In the genomic region with DNA sequence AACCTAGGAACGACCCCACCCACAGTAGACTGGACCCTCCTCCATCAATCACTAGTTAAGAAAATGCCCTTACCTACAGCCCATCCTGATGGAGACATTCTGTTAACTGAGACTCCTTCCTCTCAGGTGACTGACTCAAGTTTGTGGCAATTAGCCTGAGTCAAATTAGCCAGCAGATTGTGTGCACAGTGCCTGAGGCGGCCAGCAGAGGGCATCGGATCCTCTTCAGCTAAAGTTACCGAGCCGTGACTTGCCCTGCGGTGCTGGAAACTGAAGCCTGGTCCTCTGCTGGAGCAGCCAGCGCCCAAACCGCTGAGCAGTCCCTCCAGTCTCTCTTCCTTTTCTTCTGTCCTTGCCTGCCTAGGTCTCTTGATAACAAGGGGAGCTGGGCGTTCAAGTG, we compare ENCODE assay signal across 28 mouse cellular contexts. TPM values are rescaled to one million over a fixed set of nuclear protein-coding genes. Genes with fewer than 3 reads are reported as not detected.
DNase-seq lines count a peak whose midpoint lies in the region; TF ChIP-seq lines count a peak whose summit lies in the region.
"Had no signal": no experiment of that assay in that cellular context is flagged by ENCODE, and none has a peak within 500 bp of the region (broad histone marks: within the 10 kb centered on the region; RNA-seq: fewer than 3 reads in every experiment).

No protein-coding gene starts in this region.

- 89% methylated on average over 9 of the region's 9 CpGs for WGBS in bone marrow, adult 2 months

- intact Hi-C loops in gastrocnemius, adult 2 months (cut with DNase I), result no loop called here
- intact Hi-C loops in left cerebral cortex, adult 2 months (cut with DNase I), result no loop called here
- intact Hi-C loops in left cerebral cortex, postnatal 10 days (cut with DNase I), result no loop called here

- no peak overlapping the region for H3K27ac ChIP-seq in gastrocnemius, adult 2 months
- no peak overlapping the region for H3K27ac ChIP-seq in left cerebral cortex, adult 2 months
- no peak overlapping the region for H3K27ac ChIP-seq in bone marrow, adult 2 months (ENCODE audit: control insufficient read depth, insufficient read depth, low read depth, low read length, poor library complexity)
- H3K27ac ChIP-seq: embryonic facial prominence, embryonic 15.5 days; forebrain, embryonic 15.5 days; hindbrain, embryonic 12.5 days; midbrain, embryonic 12.5 days had no signal

- H3K27me3 ChIP-seq in E14TG2a.4 (ENCODE audit: insufficient read depth, low read length), result peaks cover 4% of the 10 kb centered on the region; the same call in 1 of the 2 replicates
- H3K27me3 ChIP-seq: embryonic facial prominence, embryonic 15.5 days; forebrain, embryonic 15.5 days; hindbrain, embryonic 12.5 days; midbrain, embryonic 12.5 days; Patski had no signal

- H3K36me3 ChIP-seq in E14TG2a.4 (ENCODE audit: insufficient read depth, low read length), result no peaks in the 10 kb centered on the region
- H3K36me3 ChIP-seq: embryonic facial prominence, embryonic 15.5 days; forebrain, embryonic 15.5 days; hindbrain, embryonic 12.5 days; midbrain, embryonic 12.5 days had no signal

- H3K9me3 ChIP-seq in E14TG2a.4 (ENCODE audit: low read length), result peaks cover 8% of the 10 kb centered on the region
- H3K9me3 ChIP-seq: embryonic facial prominence, embryonic 15.5 days; forebrain, embryonic 15.5 days; hindbrain, embryonic 12.5 days; midbrain, embryonic 12.5 days had no signal

- H3K4me3 ChIP-seq in gastrocnemius, adult 2 months, result no peak overlapping the region
- H3K4me3 ChIP-seq in left cerebral cortex, adult 2 months, result no peak overlapping the region
- no peak overlapping the region for H3K4me3 ChIP-seq in E14TG2a.4 (replicated peaks; ENCODE audit: low read length)
- no peak overlapping the region for H3K4me3 ChIP-seq in bone marrow, adult 2 months (replicated peaks; ENCODE audit: control insufficient read depth, low read depth, low read length)
- H3K4me3 ChIP-seq: embryonic facial prominence, embryonic 15.5 days; forebrain, embryonic 15.5 days; hindbrain, embryonic 12.5 days; midbrain, embryonic 12.5 days had no signal

- peak; percentile 40 for TF ChIP-seq CTCF in gastrocnemius, adult 2 months (IDR thresholded peaks at IDR 0.05)
- peak; percentile 21; the same call in 1 of the 2 replicates for TF ChIP-seq CTCF in left cerebral cortex, adult 2 months (IDR thresholded peaks at IDR 0.05)
- peak; percentile 57 for TF ChIP-seq CTCF in E14TG2a.4 (conservative IDR thresholded peaks at IDR 0.05; ENCODE audit: low read length)
- peak; percentile 30; the same call in 1 of the 2 replicates for TF ChIP-seq CTCF in bone marrow, adult 2 months (IDR thresholded peaks at IDR 0.05; ENCODE audit: control insufficient read depth, insufficient read depth, low read length)

- H3K4me1 ChIP-seq in E14TG2a.4 (replicated peaks; ENCODE audit: low read depth, low read length), result peaks cover 7% of the 10 kb centered on the region
- no peaks in the 10 kb centered on the region for H3K4me1 ChIP-seq in bone marrow, adult 2 months (ENCODE audit: control insufficient read depth, insufficient read depth, low read length)
- H3K4me1 ChIP-seq: forebrain, embryonic 15.5 days; hindbrain, embryonic 12.5 days; midbrain, embryonic 12.5 days had no signal

- no peak for TF ChIP-seq POLR2A in bone marrow, adult 2 months (IDR thresholded peaks at IDR 0.05; ENCODE audit: borderline replicate concordance, control insufficient read depth, low read depth, low read length)

- DNase-seq in gastrocnemius, adult 2 months, result no peak
- no peak for DNase-seq in gastrocnemius, postnatal 4 days (ENCODE audit: low spot score in 2 of 2)
- no peak for DNase-seq in left cerebral cortex, adult 2 months (ENCODE audit: extremely low spot score in 1 of 2, low spot score in 2 of 2)
- DNase-seq in left cerebral cortex, postnatal 10 days (ENCODE audit: extremely low spot score in 1 of 2, low spot score in 2 of 2), result no peak
- DNase-seq in spleen, postnatal 10 days (ENCODE audit: low spot score in 2 of 2), result no peak
- DNase-seq: adrenal gland, postnatal 25 days; cerebellum, adult 9-10 months; gastrocnemius, postnatal 10 days; heart, adult 11 months; kidney, adult 8-10 months; kidney, postnatal 25 days; liver, postnatal 0 days; lung, postnatal 10 days; retina, postnatal 1 day; right cerebral cortex, postnatal 25 days; spleen, adult 18-20 months; thymus, adult 18-20 months; thymus, postnatal 36 days had no signal

RNA-seq across cellular contexts. Expression of a gene that starts 24.8 kb away (rescaled TPM):
- total RNA-seq in gastrocnemius, adult 2 months (2021), result 10 to 100 TPM in 1 of 2 experiments, 1 to 10 TPM in 1; 9.5 to 19.6 TPM
- 1 to 10 TPM; 1.3 to 3.0 TPM for total RNA-seq in gastrocnemius, postnatal 4 days (2021)
- 1 to 10 TPM; 2.3 to 3.4 TPM for total RNA-seq in left cerebral cortex, adult 2 months (2021)
- 1 to 10 TPM; 2.0 to 2.5 TPM for total RNA-seq in left cerebral cortex, postnatal 10 days (2021)
- polyA plus RNA-seq in bone marrow, adult 2 months (2011; ENCODE audit: insufficient read depth, insufficient read length, low replicate concordance, missing spikeins), result 4.9 and 17.2 TPM in 2 replicates
- polyA plus RNA-seq: activated CD4-positive, CD25-positive, alpha-beta regulatory T cell, adult 4 months had no signal

RNA-seq across cellular contexts. Expression of a gene that starts 56.8 kb away (rescaled TPM):
- total RNA-seq in gastrocnemius, adult 2 months (2021), result 10 to 100 TPM in 1 of 2 experiments, 1 to 10 TPM in 1; 6.1 to 15.0 TPM
- 10 to 100 TPM; 12.8 to 22.8 TPM for total RNA-seq in gastrocnemius, postnatal 4 days (2021)
- 1 to 10 TPM; 2.4 to 2.6 TPM for total RNA-seq in left cerebral cortex, adult 2 months (2021)
- total RNA-seq in left cerebral cortex, postnatal 10 days (2021), result 1 to 10 TPM; 4.4 to 9.0 TPM
- 3.5 and 10.6 TPM in 2 replicates for polyA plus RNA-seq in bone marrow, adult 2 months (2011; ENCODE audit: insufficient read depth, insufficient read length, low replicate concordance, missing spikeins)
- polyA plus RNA-seq: forebrain, embryonic 15.5 days; heart, embryonic 14.5 days; hindbrain, embryonic 12.5 days; liver, postnatal 0 days; midbrain, embryonic 12.5 days; neural tube, embryonic 11.5 days had no signal

RNA-seq across cellular contexts. Expression of a gene that starts 57.3 kb away (rescaled TPM):
- total RNA-seq in gastrocnemius, adult 2 months (2021), result 10 to 100 TPM; 56.9 to 73.9 TPM
- 10 to 100 TPM; 70.5 to 75.0 TPM for total RNA-seq in gastrocnemius, postnatal 4 days (2021)
- total RNA-seq in left cerebral cortex, adult 2 months (2021), result 10 to 100 TPM; 86.4 to 88.9 TPM
- 100 to 1,000 TPM in 1 of 2 experiments, 10 to 100 TPM in 1; 94.5 to 114 TPM for total RNA-seq in left cerebral cortex, postnatal 10 days (2021)
- 85.2 and 133 TPM in 2 replicates for polyA plus RNA-seq in bone marrow, adult 2 months (2011; ENCODE audit: insufficient read depth, insufficient read length, low replicate concordance, missing spikeins)
